Comparison of ENCODE assay signal across 26 mouse cellular contexts in the genomic region with DNA sequence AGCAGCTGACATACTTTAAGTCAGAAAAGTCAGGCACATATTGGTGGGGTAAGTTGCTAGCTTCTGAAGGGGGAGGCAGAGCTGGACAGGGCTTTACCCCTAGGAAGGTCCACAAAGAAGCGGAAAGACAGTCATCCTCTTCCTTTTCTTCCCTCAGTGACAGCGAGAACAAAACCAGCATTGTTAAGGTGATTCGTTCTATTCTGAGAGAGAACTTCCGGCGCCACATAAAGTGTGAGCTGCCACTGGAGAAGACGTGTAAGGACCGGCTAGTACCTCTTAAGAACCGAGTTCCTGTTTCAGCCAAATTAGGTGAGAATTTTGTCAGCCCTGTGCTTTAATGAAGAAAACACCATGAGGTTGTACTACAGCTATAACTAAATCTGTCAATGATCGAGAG. TPM values are rescaled to one million over a fixed set of nuclear protein-coding genes. Genes with fewer than 3 reads are reported as not detected.
DNase-seq lines count a peak whose midpoint lies in the region; ATAC-seq and TF ChIP-seq lines count a peak whose summit lies in the region.
"Had no signal": no experiment of that assay in that cellular context is flagged by ENCODE, and none has a peak within 500 bp of the region (broad histone marks: within the 10 kb centered on the region; RNA-seq: fewer than 3 reads in every experiment).

No protein-coding gene starts in this region.

- H3K4me2 ChIP-seq in hindbrain, embryonic 12.5 days (replicated peaks) = no peak overlapping the region
- H3K4me2 ChIP-seq: forebrain, embryonic 13.5 days; heart, embryonic 13.5 days; hindbrain, embryonic 13.5 days had no signal

- no peaks in the 10 kb centered on the region for H3K27me3 ChIP-seq in hindbrain, embryonic 12.5 days
- no peaks in the 10 kb centered on the region for H3K27me3 ChIP-seq in cerebellum, adult 2 months (ENCODE audit: control insufficient read depth, insufficient read depth, low read length)
- H3K27me3 ChIP-seq: CH12.LX; forebrain, embryonic 13.5 days; heart, embryonic 13.5 days; hindbrain, embryonic 13.5 days had no signal

- TF ChIP-seq POLR2A in cerebellum, adult 2 months (IDR thresholded peaks at IDR 0.05; ENCODE audit: borderline replicate concordance, insufficient read depth, low read length) = no peak

- 31% methylated on average over 9 of the region's 9 CpGs for WGBS in hindbrain, embryonic 12.5 days
- WGBS in cerebellum, adult 2 months = 59% methylated on average over 9 of the region's 9 CpGs

- H3K9ac ChIP-seq in hindbrain, embryonic 12.5 days = no peak overlapping the region
- H3K9ac ChIP-seq: forebrain, embryonic 13.5 days; heart, embryonic 13.5 days; hindbrain, embryonic 13.5 days had no signal

- H3K4me1 ChIP-seq in hindbrain, embryonic 12.5 days = 0 out of 2 replicates have a peak, but pooled peaks cover 3% of the 10 kb centered on the region
- no peaks in the 10 kb centered on the region for H3K4me1 ChIP-seq in cerebellum, adult 2 months (ENCODE audit: control insufficient read depth, insufficient read depth, low read length)
- H3K4me1 ChIP-seq: forebrain, embryonic 13.5 days; heart, embryonic 13.5 days; hindbrain, embryonic 13.5 days had no signal

- DNase-seq in embryo, embryonic 10 days (ENCODE audit: low spot score) = peak; percentile 24
- no peak for DNase-seq in embryo, embryonic 9.5 days (ENCODE audit: extremely low spot score)
- DNase-seq in A20 (ENCODE audit: low read depth, low spot score) = peak; percentile 84
- peak; percentile 61 for DNase-seq in ZHBTc4 (ENCODE audit: low read depth, low spot score)
- DNase-seq in cerebellum, adult 2 months = no peak
- DNase-seq: adrenal gland, adult 2 months; adrenal gland, postnatal 25 days; cerebellum, adult 18-20 months; cerebellum, postnatal 10 days; gastrocnemius, adult 2 months; gastrocnemius, postnatal 25 days; heart, adult 18-20 months; heart, postnatal 36 days; kidney, adult 11 months had no signal

- ATAC-seq in hematopoietic stem cell, adult 5-6 weeks (replicated peaks in 1 of 2; ENCODE audit: insufficient read depth in 1 of 2, low FRiP score in 2 of 2, low TSS enrichment in 1 of 2, low read depth in 1 of 2, poor library complexity in 2 of 2, severe bottlenecking in 2 of 2) = peak; percentile 12 to 17; a peak in 2 of 4 replicates
- ATAC-seq in hindbrain, embryonic 12.5 days (ENCODE audit: low FRiP score) = no peak
- ATAC-seq: activated CD4-positive, CD25-positive, alpha-beta regulatory T cell, adult 4 months; forebrain, embryonic 13.5 days; hindbrain, postnatal 0 days had no signal

- TF ChIP-seq CTCF in cerebellum, adult 2 months (IDR thresholded peaks at IDR 0.05; ENCODE audit: borderline replicate concordance, insufficient read depth, low read depth, low read length) = no peak

- H3K27ac ChIP-seq in hindbrain, embryonic 12.5 days = no peak overlapping the region
- H3K27ac ChIP-seq in cerebellum, adult 2 months (ENCODE audit: insufficient read depth, low read length) = no peak overlapping the region
- H3K27ac ChIP-seq: embryonic facial prominence, embryonic 10.5 days; forebrain, embryonic 13.5 days; gastrocnemius, adult 2 months; heart, embryonic 13.5 days; hindbrain, embryonic 13.5 days; hindbrain, postnatal 0 days had no signal

- H3K36me3 ChIP-seq in hindbrain, embryonic 12.5 days = peaks cover 6% of the 10 kb centered on the region; the same call in 1 of the 2 replicates

- no peaks in the 10 kb centered on the region for H3K9me3 ChIP-seq in hindbrain, embryonic 12.5 days (replicated peaks)
- H3K9me3 ChIP-seq: embryonic facial prominence, embryonic 10.5 days; forebrain, embryonic 13.5 days; G1E; heart, embryonic 13.5 days; hindbrain, embryonic 13.5 days had no signal

- H3K4me3 ChIP-seq in hindbrain, embryonic 12.5 days = no peak overlapping the region
- no peak overlapping the region for H3K4me3 ChIP-seq in cerebellum, adult 2 months (replicated peaks; ENCODE audit: insufficient read depth, low read depth, low read length)
- H3K4me3 ChIP-seq: embryonic facial prominence, embryonic 10.5 days; forebrain, embryonic 13.5 days; gastrocnemius, adult 2 months; heart, embryonic 13.5 days; hindbrain, embryonic 13.5 days had no signal

RNA-seq across cellular contexts. Expression of a gene that starts 15.9 kb away (rescaled TPM):
- total RNA-seq in hematopoietic stem cell, adult 5-6 weeks (2017) = not detected in 2 replicates
- polyA plus RNA-seq in hindbrain, embryonic 12.5 days (2016; fragmentation: Nextera tagmentation; extraction: Ambion mirVana) = 0.38 and 0.58 TPM in 2 replicates
- polyA plus RNA-seq in cerebellum, adult 2 months (2012; rRNA removed) = 0.25 and 0.63 TPM in 2 replicates
- total RNA-seq: CH12.LX; G1E; gastrocnemius, adult 2 months; gastrocnemius, postnatal 25 days; heart, adult 18-20 months; heart, postnatal 36 days had no signal
- polyA plus RNA-seq: activated CD4-positive, CD25-positive, alpha-beta regulatory T cell, adult 4 months; adrenal gland, adult 2 months; embryonic facial prominence, embryonic 10.5 days; G1E; heart, embryonic 13.5 days; heart, postnatal 0 days; intestine, embryonic 14.5 days had no signal

RNA-seq across cellular contexts. Expression of a gene that starts 41.2 kb away (rescaled TPM):
- 18.3 and 18.6 TPM in 2 replicates for total RNA-seq in hematopoietic stem cell, adult 5-6 weeks (2017)
- 15.7 and 16.1 TPM in 2 replicates for polyA plus RNA-seq in hindbrain, embryonic 12.5 days (2016; fragmentation: Nextera tagmentation; extraction: Ambion mirVana)
- polyA plus RNA-seq in cerebellum, adult 2 months (2012; rRNA removed) = 8.4 and 8.8 TPM in 2 replicates

Comparison
In these comparisons a context has a peak if more than half of its experiments do, and no peak if none do; other contexts are left out.
1. DNase-seq: peak in embryo, embryonic 10 days (single experiment), A20 (single experiment) and ZHBTc4 (single experiment); none in embryo, embryonic 9.5 days (single experiment) and cerebellum, adult 2 months (0 of 2).